Comparison of ENCODE assay signal across 11 mouse cellular contexts in genomic region chr4:152246011-152246410, GRCm38 (mm10). TPM values are rescaled to one million over a fixed set of nuclear protein-coding genes. Genes with fewer than 3 reads are reported as not detected.
DNase-seq lines count a peak whose midpoint lies in the region; ATAC-seq lines count a peak whose summit lies in the region.
"Had no signal": no experiment of that assay in that cellular context is flagged by ENCODE, and none has a peak within 500 bp of the region (broad histone marks: within the 10 kb centered on the region; RNA-seq: fewer than 3 reads in every experiment).

No protein-coding gene starts in this region.

- ATAC-seq in hindbrain, embryonic 16.5 days = no peak
- ATAC-seq in hindbrain, embryonic 11.5 days (ENCODE audit: low FRiP score) = no peak
- no peak for ATAC-seq in kidney, embryonic 16.5 days (ENCODE audit: low FRiP score, low TSS enrichment)

- no peak for DNase-seq in hindbrain, embryonic 11.5 days (ENCODE audit: low spot score)
- no peak for DNase-seq in heart, embryonic 10.5 days (ENCODE audit: low spot score)
- DNase-seq in left cerebral cortex, adult 18-20 months (ENCODE audit: low spot score in 2 of 2) = peak; percentile 62 to 71
- peak; percentile 74 to 82 for DNase-seq in right cerebral cortex, postnatal 36 days (ENCODE audit: low spot score in 2 of 2)
- DNase-seq in cerebellum, adult 11 months = no peak

- H3K9ac ChIP-seq in hindbrain, embryonic 16.5 days (ENCODE audit: low read depth, low read length) = no peak overlapping the region
- no peak overlapping the region for H3K9ac ChIP-seq in hindbrain, embryonic 11.5 days (ENCODE audit: low read depth, low read length)
- no peak overlapping the region for H3K9ac ChIP-seq in kidney, embryonic 16.5 days (replicated peaks; ENCODE audit: low read length)
- H3K9ac ChIP-seq: lung, embryonic 15.5 days had no signal

- H3K4me2 ChIP-seq in hindbrain, embryonic 16.5 days (ENCODE audit: low read length) = no peak overlapping the region
- H3K4me2 ChIP-seq in hindbrain, embryonic 11.5 days (replicated peaks; ENCODE audit: low read depth, low read length) = no peak overlapping the region
- H3K4me2 ChIP-seq in kidney, embryonic 16.5 days (replicated peaks; ENCODE audit: low read depth, low read length) = no peak overlapping the region
- H3K4me2 ChIP-seq: lung, embryonic 15.5 days had no signal

- H3K36me3 ChIP-seq in hindbrain, embryonic 16.5 days (ENCODE audit: control insufficient read depth, insufficient read depth, low read length) = peaks cover 6% of the 10 kb centered on the region; the same call in 1 of the 2 replicates
- H3K36me3 ChIP-seq in hindbrain, embryonic 11.5 days (ENCODE audit: control insufficient read depth, insufficient read depth, low read length) = no peaks in the 10 kb centered on the region
- H3K36me3 ChIP-seq in heart, embryonic 10.5 days = no peaks in the 10 kb centered on the region
- H3K36me3 ChIP-seq in kidney, embryonic 16.5 days (ENCODE audit: insufficient read depth, low read length) = no peaks in the 10 kb centered on the region
- H3K36me3 ChIP-seq: lung, embryonic 15.5 days had no signal

- WGBS in hindbrain, embryonic 16.5 days = 60% methylated on average over 6 of the region's 6 CpGs
- WGBS in hindbrain, embryonic 11.5 days = 83% methylated on average over 6 of the region's 6 CpGs
- 42% methylated on average over 6 of the region's 6 CpGs for WGBS in heart, embryonic 10.5 days
- 77% methylated on average over 6 of the region's 6 CpGs for WGBS in kidney, embryonic 16.5 days

- no peak overlapping the region for H3K4me3 ChIP-seq in hindbrain, embryonic 16.5 days (ENCODE audit: low read length)
- no peak overlapping the region for H3K4me3 ChIP-seq in hindbrain, embryonic 11.5 days (ENCODE audit: low read depth, low read length)
- no peak overlapping the region for H3K4me3 ChIP-seq in heart, embryonic 10.5 days
- no peak overlapping the region for H3K4me3 ChIP-seq in kidney, embryonic 16.5 days (ENCODE audit: low read length)
- H3K4me3 ChIP-seq: hindbrain, embryonic 10.5 days; lung, embryonic 15.5 days had no signal

- H3K27ac ChIP-seq in hindbrain, embryonic 16.5 days (ENCODE audit: low read depth, low read length) = 0 out of 2 replicates have a peak overlapping the region, but pooled peaks have one; percentile 4
- H3K27ac ChIP-seq in hindbrain, embryonic 11.5 days (ENCODE audit: low read depth, low read length) = no peak overlapping the region
- H3K27ac ChIP-seq in heart, embryonic 10.5 days = peak overlapping the region; percentile 74; the same call in 1 of the 2 replicates
- no peak overlapping the region for H3K27ac ChIP-seq in kidney, embryonic 16.5 days (ENCODE audit: low read length)
- H3K27ac ChIP-seq: hindbrain, embryonic 10.5 days; lung, embryonic 15.5 days had no signal

- H3K9me3 ChIP-seq in hindbrain, embryonic 16.5 days (ENCODE audit: control insufficient read depth, low read length) = no peaks in the 10 kb centered on the region
- no peaks in the 10 kb centered on the region for H3K9me3 ChIP-seq in hindbrain, embryonic 11.5 days (ENCODE audit: control insufficient read depth, low read length)
- no peaks in the 10 kb centered on the region for H3K9me3 ChIP-seq in heart, embryonic 10.5 days
- no peaks in the 10 kb centered on the region for H3K9me3 ChIP-seq in kidney, embryonic 16.5 days (ENCODE audit: low read length)
- H3K9me3 ChIP-seq: hindbrain, embryonic 10.5 days; lung, embryonic 15.5 days had no signal

- H3K27me3 ChIP-seq in hindbrain, embryonic 16.5 days (replicated peaks; ENCODE audit: control insufficient read depth, insufficient read depth, low read length) = no peaks in the 10 kb centered on the region
- H3K27me3 ChIP-seq in hindbrain, embryonic 11.5 days (ENCODE audit: control insufficient read depth, insufficient read depth, low read length) = no peaks in the 10 kb centered on the region
- H3K27me3 ChIP-seq in heart, embryonic 10.5 days (ENCODE audit: insufficient read depth, poor library complexity, severe bottlenecking) = no peaks in the 10 kb centered on the region
- no peaks in the 10 kb centered on the region for H3K27me3 ChIP-seq in kidney, embryonic 16.5 days (ENCODE audit: insufficient read depth, low read length)
- H3K27me3 ChIP-seq: lung, embryonic 15.5 days had no signal

- H3K4me1 ChIP-seq in hindbrain, embryonic 16.5 days (ENCODE audit: control insufficient read depth, insufficient read depth, low read depth, low read length) = peaks cover 12% of the 10 kb centered on the region
- no peaks in the 10 kb centered on the region for H3K4me1 ChIP-seq in hindbrain, embryonic 11.5 days (replicated peaks; ENCODE audit: control insufficient read depth, insufficient read depth, low read length)
- peaks cover 57% of the 10 kb centered on the region for H3K4me1 ChIP-seq in heart, embryonic 10.5 days
- no peaks in the 10 kb centered on the region; the same call in 1 of the 2 replicates for H3K4me1 ChIP-seq in kidney, embryonic 16.5 days (ENCODE audit: insufficient read depth, low read length)
- H3K4me1 ChIP-seq: lung, embryonic 15.5 days had no signal

RNA-seq across cellular contexts. Expression of gene Gpr153, which starts 28.0 kb away (rescaled TPM):
- polyA plus RNA-seq in hindbrain, embryonic 16.5 days (2015; fragmentation: Nextera tagmentation; extraction: Ambion mirVana) = 15.5 and 16.4 TPM in 2 replicates
- 8.7 and 9.5 TPM in 2 replicates for polyA plus RNA-seq in hindbrain, embryonic 11.5 days (2014; fragmentation: Nextera tagmentation; extraction: Ambion mirVana)
- polyA plus RNA-seq in heart, embryonic 10.5 days (2016; fragmentation: Nextera tagmentation; extraction: Ambion mirVana) = 5.5 and 6.3 TPM in 2 replicates
- total RNA-seq in left cerebral cortex, adult 18-20 months (2021) = 10 to 100 TPM; 26.8 to 33.4 TPM
- polyA plus RNA-seq in kidney, embryonic 16.5 days (2015; fragmentation: Nextera tagmentation; extraction: Ambion mirVana) = 5.3 and 6.2 TPM in 2 replicates

RNA-seq across cellular contexts. Expression of gene Hes3, which starts 45.5 kb away (rescaled TPM):
- polyA plus RNA-seq in hindbrain, embryonic 16.5 days (2015; fragmentation: Nextera tagmentation; extraction: Ambion mirVana) = 0.11 and 0.50 TPM in 2 replicates
- 2.9 and 3.5 TPM in 2 replicates for polyA plus RNA-seq in hindbrain, embryonic 11.5 days (2014; fragmentation: Nextera tagmentation; extraction: Ambion mirVana)
- polyA plus RNA-seq in heart, embryonic 10.5 days (2016; fragmentation: Nextera tagmentation; extraction: Ambion mirVana) = not detected in 2 replicates
- not detected for total RNA-seq in left cerebral cortex, adult 18-20 months (2021)
- not detected in 2 replicates for polyA plus RNA-seq in kidney, embryonic 16.5 days (2015; fragmentation: Nextera tagmentation; extraction: Ambion mirVana)
- total RNA-seq: layer of hippocampus, postnatal 10 days; midbrain, postnatal 0 days had no signal
- polyA plus RNA-seq: lung, embryonic 15.5 days had no signal

RNA-seq across cellular contexts. Expression of gene Icmt, which starts 51.0 kb away (rescaled TPM):
- polyA plus RNA-seq in hindbrain, embryonic 16.5 days (2015; fragmentation: Nextera tagmentation; extraction: Ambion mirVana) = 17.2 and 22.2 TPM in 2 replicates
- polyA plus RNA-seq in hindbrain, embryonic 11.5 days (2014; fragmentation: Nextera tagmentation; extraction: Ambion mirVana) = 17.4 and 20.6 TPM in 2 replicates
- polyA plus RNA-seq in heart, embryonic 10.5 days (2016; fragmentation: Nextera tagmentation; extraction: Ambion mirVana) = 23.1 and 27.4 TPM in 2 replicates
- total RNA-seq in left cerebral cortex, adult 18-20 months (2021) = 10 to 100 TPM; 49.8 to 58.4 TPM
- 32.0 and 32.6 TPM in 2 replicates for polyA plus RNA-seq in kidney, embryonic 16.5 days (2015; fragmentation: Nextera tagmentation; extraction: Ambion mirVana)

Comparison
In these comparisons a context has a peak if more than half of its experiments do, and no peak if none do; other contexts are left out.
1. H3K27ac ChIP-seq: peak in hindbrain, embryonic 16.5 days (single experiment) and heart, embryonic 10.5 days (single experiment); none in hindbrain, embryonic 11.5 days (single experiment) and kidney, embryonic 16.5 days (single experiment).
2. DNase-seq: peak in left cerebral cortex, adult 18-20 months (2 of 2) and right cerebral cortex, postnatal 36 days (2 of 2); none in hindbrain, embryonic 11.5 days (single experiment), heart, embryonic 10.5 days (single experiment) and cerebellum, adult 11 months (single experiment).